In genomic region chr4:55382350-55382749, GRCm38 (mm10) we compare ENCODE assay signal across 32 mouse cellular contexts.
"Had no signal": no experiment of that assay in that cellular context is flagged by ENCODE, and none has a peak within 500 bp of the region (broad histone marks: within the 10 kb centered on the region; RNA-seq: fewer than 3 reads in every experiment).

No protein-coding gene starts in this region.

- H3K4me3 ChIP-seq: limb, embryonic 10.5 days; limb, embryonic 12.5 days; limb, embryonic 13.5 days; limb, embryonic 15.5 days; liver, embryonic 12.5 days; liver, embryonic 13.5 days; liver, embryonic 15.5 days; lung, embryonic 15.5 days; megakaryocyte, embryonic 14.5 days; midbrain, embryonic 10.5 days; midbrain, embryonic 12.5 days; midbrain, embryonic 13.5 days; midbrain, embryonic 15.5 days; myocyte; neural tube, embryonic 12.5 days had no signal

- H3K9me3 ChIP-seq: limb, embryonic 10.5 days; limb, embryonic 12.5 days; limb, embryonic 13.5 days; limb, embryonic 15.5 days; liver, embryonic 12.5 days; liver, embryonic 13.5 days; liver, embryonic 15.5 days; lung, embryonic 15.5 days; megakaryocyte, embryonic 14.5 days; midbrain, embryonic 10.5 days; midbrain, embryonic 12.5 days; midbrain, embryonic 13.5 days; midbrain, embryonic 15.5 days; neural tube, embryonic 12.5 days had no signal

- DNase-seq: left cerebral cortex, postnatal 4 days; liver; liver, embryonic 13.5 days; liver, postnatal 0 days; lung, adult 18-20 months; lung, adult 2 months; lung, embryonic 14.5 days; lung, postnatal 10 days; lung, postnatal 14 days; lung, postnatal 36 days; lung, postnatal 4 days; midbrain, embryonic 14.5 days had no signal

- H3K9ac ChIP-seq: limb, embryonic 12.5 days; limb, embryonic 13.5 days; limb, embryonic 15.5 days; liver, embryonic 12.5 days; liver, embryonic 13.5 days; liver, embryonic 14.5 days; liver, embryonic 15.5 days; liver, postnatal 0 days; lung, embryonic 14.5 days; lung, embryonic 15.5 days; midbrain, embryonic 12.5 days; midbrain, embryonic 13.5 days; midbrain, embryonic 15.5 days; neural tube, embryonic 12.5 days had no signal

- H3K27me3 ChIP-seq: limb, embryonic 12.5 days; limb, embryonic 13.5 days; limb, embryonic 15.5 days; liver, embryonic 12.5 days; liver, embryonic 13.5 days; liver, embryonic 15.5 days; lung, embryonic 15.5 days; megakaryocyte, embryonic 14.5 days; midbrain, embryonic 12.5 days; midbrain, embryonic 13.5 days; midbrain, embryonic 15.5 days; neural tube, embryonic 12.5 days had no signal

- H3K27ac ChIP-seq: limb, embryonic 10.5 days; limb, embryonic 12.5 days; limb, embryonic 13.5 days; limb, embryonic 15.5 days; liver, embryonic 12.5 days; liver, embryonic 13.5 days; liver, embryonic 14.5 days; liver, embryonic 15.5 days; lung, embryonic 15.5 days; macrophage; midbrain, embryonic 10.5 days; midbrain, embryonic 12.5 days; midbrain, embryonic 13.5 days; midbrain, embryonic 15.5 days; neural tube, embryonic 12.5 days had no signal

- H3K4me1 ChIP-seq: limb, embryonic 10.5 days; limb, embryonic 12.5 days; limb, embryonic 13.5 days; limb, embryonic 15.5 days; liver, embryonic 12.5 days; liver, embryonic 13.5 days; liver, embryonic 15.5 days; lung, embryonic 15.5 days; megakaryocyte, embryonic 14.5 days; midbrain, embryonic 10.5 days; midbrain, embryonic 12.5 days; midbrain, embryonic 13.5 days; midbrain, embryonic 15.5 days; neural tube, embryonic 12.5 days had no signal

- ATAC-seq: liver, embryonic 12.5 days; liver, postnatal 0 days; lung, postnatal 0 days; midbrain, embryonic 13.5 days; midbrain, embryonic 15.5 days; midbrain, embryonic 16.5 days had no signal

- H3K4me2 ChIP-seq: limb, embryonic 12.5 days; limb, embryonic 13.5 days; limb, embryonic 15.5 days; liver, embryonic 11.5 days; liver, embryonic 12.5 days; liver, embryonic 13.5 days; liver, embryonic 15.5 days; lung, embryonic 14.5 days; lung, embryonic 15.5 days; midbrain, embryonic 11.5 days; midbrain, embryonic 12.5 days; midbrain, embryonic 13.5 days; midbrain, embryonic 15.5 days; neural tube, embryonic 12.5 days had no signal
